Mouse (Mus musculus) bone marrow, adult 2 months (tissue): Measurements from ENCODE around the gene Vti1a.

Source experiments
- CTCF ChIP-seq: fragments of 200-500 bp; IDR thresholded peaks from 2 replicates; pipeline ENCODE4 v1.5.1; 2011; ENCODE audit warnings: low read length, control low read depth; ENCODE audit not compliant: control insufficient read depth, insufficient read depth
- POLR2A ChIP-seq: fragments of 200-500 bp; IDR thresholded peaks from 2 replicates; pipeline ENCODE4 v1.6.1; 2011; ENCODE audit warnings: low read depth, mild to moderate bottlenecking, control low read depth, low read length, borderline replicate concordance; ENCODE audit not compliant: control insufficient read depth

DNA sequence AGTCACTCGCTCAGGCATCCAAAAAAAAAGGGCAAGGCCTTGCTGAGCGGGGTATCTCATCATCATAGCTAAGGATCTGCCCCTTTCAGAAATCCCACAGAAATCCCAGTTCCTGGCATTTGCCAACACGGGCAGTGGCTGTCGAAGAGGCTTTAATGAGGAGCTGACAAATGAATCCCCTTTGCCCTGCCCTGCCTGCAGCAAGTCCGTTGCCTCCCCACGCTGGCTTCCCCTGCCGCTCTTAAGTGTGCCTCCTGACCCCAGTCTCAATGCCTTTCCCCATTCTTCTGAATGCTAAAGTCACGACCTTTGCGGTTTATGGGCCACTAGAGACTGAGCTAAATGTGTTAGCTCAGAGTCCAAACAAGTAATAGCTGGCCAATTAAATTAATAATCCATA is 352.8 kb downstream of the Vti1a start:
- no peak for TF ChIP-seq CTCF
- no peak for TF ChIP-seq POLR2A
